Mouse (Mus musculus): ENCODE measurements around the gene Spata19.

DNA sequence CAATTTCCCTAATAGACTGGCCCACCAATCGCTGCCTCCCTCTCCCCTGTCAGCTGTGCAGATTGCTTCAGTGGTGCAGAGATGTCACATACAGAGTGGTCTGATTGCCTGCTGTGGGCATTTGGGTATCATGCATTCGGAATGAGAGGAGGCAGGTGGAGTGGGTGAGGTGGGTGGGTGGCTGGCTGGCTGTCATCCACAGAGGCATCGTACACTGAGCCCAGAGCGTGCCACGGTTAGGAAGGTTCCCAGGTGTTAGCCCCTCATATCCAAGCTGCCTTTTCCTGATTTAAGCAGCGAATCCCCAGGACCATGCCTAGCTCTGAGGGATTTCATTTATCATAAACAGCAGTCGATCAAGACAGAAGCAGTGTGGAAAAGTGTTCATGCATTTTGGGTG lies 36.7 kb downstream of the Spata19 start:
- TF ChIP-seq POLR2A (IDR thresholded peaks at IDR 0.05; ENCODE audit: low read depth, low read length) = no peak
- TF ChIP-seq CTCF (IDR thresholded peaks at IDR 0.05; ENCODE audit: extremely low read depth, insufficient read length, insufficient replicate concordance, low read depth, low read length) = no peak
